In the genomic region with DNA sequence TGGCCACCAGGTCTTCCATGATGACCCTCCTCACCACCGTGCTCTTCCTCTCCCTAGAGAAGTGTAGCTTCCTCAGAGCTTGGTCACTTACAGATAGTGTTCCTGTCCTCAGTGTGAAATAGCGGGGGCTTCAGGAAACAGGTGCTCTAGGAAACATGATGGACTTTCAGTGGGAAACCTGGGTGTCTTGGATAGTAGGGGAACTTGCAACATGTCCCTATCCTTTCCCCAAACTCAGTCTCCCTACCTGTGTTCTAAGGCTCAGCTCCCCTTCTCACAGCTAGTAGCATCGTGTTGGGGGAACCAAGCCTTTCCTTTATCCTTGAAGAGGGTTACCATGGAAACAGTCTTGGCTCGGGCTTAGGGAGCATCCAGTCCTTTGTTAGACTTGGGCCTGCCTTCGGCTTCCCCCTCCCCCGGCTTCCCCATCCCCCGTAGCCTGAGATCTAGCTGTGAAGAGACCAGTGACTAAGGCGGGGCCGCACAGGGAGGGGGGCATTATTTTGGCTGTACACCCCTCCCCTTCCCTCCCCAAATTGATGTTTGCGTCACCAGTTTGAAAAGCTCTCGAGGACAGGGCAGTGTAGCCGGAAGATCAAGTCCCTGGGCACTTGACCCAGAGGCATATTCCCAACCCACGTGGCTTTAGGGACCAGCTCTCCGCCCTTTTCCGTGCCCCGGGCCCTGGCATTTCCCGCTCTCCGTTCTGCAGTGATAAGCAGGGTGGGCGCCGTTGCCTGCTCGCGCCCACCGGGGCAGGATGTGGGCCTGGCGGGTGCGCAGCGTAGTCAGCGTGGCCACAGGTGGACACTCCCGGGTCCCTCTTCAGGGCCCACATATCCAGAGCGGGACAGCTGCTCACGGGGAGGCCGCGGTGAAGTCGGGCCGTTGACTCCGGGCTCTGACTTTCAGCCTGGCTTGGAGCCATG, we compare ENCODE assay signal across 8 mouse cellular contexts.
A peak's percentile ranks its signal among the peaks of the same experiment; 100 is the strongest.
DNase-seq lines count a peak whose midpoint lies in the region; ATAC-seq and TF ChIP-seq lines count a peak whose summit lies in the region.

No protein-coding gene starts in this region.

- H3K36me3 ChIP-seq in kidney, embryonic 16.5 days (ENCODE audit: insufficient read depth, low read length), result no peaks in the 10 kb centered on the region
- H3K36me3 ChIP-seq in heart, embryonic 14.5 days (ENCODE audit: control insufficient read depth, insufficient read depth, low read length), result no peaks in the 10 kb centered on the region
- H3K36me3 ChIP-seq in lung, embryonic 15.5 days, result no peaks in the 10 kb centered on the region

- ATAC-seq in kidney, embryonic 16.5 days (ENCODE audit: low FRiP score, low TSS enrichment), result 0 out of 2 replicates have a peak, but pooled peaks have one; percentile 1
- ATAC-seq in heart, embryonic 14.5 days (ENCODE audit: insufficient number of reproducible peaks, insufficient read depth, low FRiP score, low read depth), result no peak
- peak; percentile 41 for ATAC-seq in lung, embryonic 15.5 days (ENCODE audit: borderline replicate concordance, extremely low read depth, low FRiP score, low TSS enrichment)

- H3K27me3 ChIP-seq in kidney, embryonic 16.5 days (ENCODE audit: insufficient read depth, low read length), result peaks cover 80% of the 10 kb centered on the region
- H3K27me3 ChIP-seq in heart, embryonic 14.5 days (ENCODE audit: control insufficient read depth, insufficient read depth, low read length), result peaks cover 90% of the 10 kb centered on the region
- H3K27me3 ChIP-seq in lung, embryonic 15.5 days, result peaks cover 85% of the 10 kb centered on the region

- TF ChIP-seq CTCF in brain, embryonic 14.5 days (IDR thresholded peaks at IDR 0.05; ENCODE audit: borderline replicate concordance, extremely low read depth, insufficient read depth, insufficient read length), result no peak

- peak overlapping the region; percentile 29 for H3K4me3 ChIP-seq in kidney, embryonic 16.5 days (ENCODE audit: low read length)
- H3K4me3 ChIP-seq in heart, embryonic 14.5 days (ENCODE audit: control insufficient read depth in 1 of 2, insufficient read depth in 1 of 2, low read depth in 1 of 2, low read length in 2 of 2), result peak overlapping the region in 1 of 2 experiments; percentile 15; a peak in 2 of 4 replicates
- peak overlapping the region; percentile 21 for H3K4me3 ChIP-seq in lung, embryonic 15.5 days

- H3K9me3 ChIP-seq in kidney, embryonic 16.5 days (ENCODE audit: low read length), result no peaks in the 10 kb centered on the region
- no peaks in the 10 kb centered on the region for H3K9me3 ChIP-seq in heart, embryonic 14.5 days (ENCODE audit: control insufficient read depth, low read length)
- H3K9me3 ChIP-seq in lung, embryonic 15.5 days, result no peaks in the 10 kb centered on the region

- H3K9ac ChIP-seq in kidney, embryonic 16.5 days (replicated peaks; ENCODE audit: low read length), result peak overlapping the region; percentile 39
- H3K9ac ChIP-seq in heart, embryonic 14.5 days (ENCODE audit: low read length), result no peak overlapping the region
- no peak overlapping the region for H3K9ac ChIP-seq in lung, embryonic 15.5 days

- no peak for DNase-seq in kidney, postnatal 25 days
- DNase-seq in brain, embryonic 14.5 days (ENCODE audit: low read depth), result peak; percentile 97
- peak; percentile 69 for DNase-seq in telencephalon, adult 2 months (ENCODE audit: low read depth, low spot score)
- no peak for DNase-seq in thymus, postnatal 4 days
- no peak for DNase-seq in B cell, adult 2 months

- TF ChIP-seq POLR2A in brain, embryonic 14.5 days (IDR thresholded peaks at IDR 0.05; ENCODE audit: borderline replicate concordance, extremely low read depth, insufficient read depth, insufficient read length, poor library complexity, severe bottlenecking), result no peak

- no peak overlapping the region for H3K27ac ChIP-seq in kidney, embryonic 16.5 days (ENCODE audit: low read length)
- no peak overlapping the region for H3K27ac ChIP-seq in heart, embryonic 14.5 days (replicated peaks in 1 of 2; ENCODE audit: control insufficient read depth in 1 of 2, insufficient read depth in 1 of 2, low read depth in 2 of 2, low read length in 2 of 2)
- no peak overlapping the region for H3K27ac ChIP-seq in lung, embryonic 15.5 days

- H3K4me2 ChIP-seq in kidney, embryonic 16.5 days (replicated peaks; ENCODE audit: low read depth, low read length), result peak overlapping the region; percentile 53
- peak overlapping the region; percentile 55 for H3K4me2 ChIP-seq in heart, embryonic 14.5 days (ENCODE audit: low read length)
- peak overlapping the region; percentile 56 for H3K4me2 ChIP-seq in lung, embryonic 15.5 days

- 4% methylated on average over 35 of the region's 35 CpGs for WGBS in kidney, embryonic 16.5 days
- 10% methylated on average over 35 of the region's 35 CpGs for WGBS in heart, embryonic 14.5 days
- WGBS in lung, embryonic 15.5 days, result 7% methylated on average over 34 of the region's 35 CpGs

- H3K4me1 ChIP-seq in kidney, embryonic 16.5 days (ENCODE audit: insufficient read depth, low read length), result peaks cover 9% of the 10 kb centered on the region; the same call in 1 of the 2 replicates
- peaks cover 5% of the 10 kb centered on the region in 2 experiments; a peak in 3 of 4 replicates for H3K4me1 ChIP-seq in heart, embryonic 14.5 days (ENCODE audit: control insufficient read depth in 2 of 2, insufficient read depth in 2 of 2, low read length in 2 of 2)
- H3K4me1 ChIP-seq in lung, embryonic 15.5 days, result peaks cover 16% of the 10 kb centered on the region

Comparison
In these comparisons a context has a peak if more than half of its experiments do, and no peak if none do; other contexts are left out.
1. DNase-seq: peak in brain, embryonic 14.5 days (single experiment) and telencephalon, adult 2 months (single experiment); none in kidney, postnatal 25 days (0 of 2), thymus, postnatal 4 days (single experiment) and B cell, adult 2 months (0 of 2).
2. Peak in every context shown above with its lines, with median percentiles within 50 percentile points of each other: H3K4me2 ChIP-seq.